Mouse (Mus musculus): ENCODE results near the gene Ccdc96.

GRCm38 (mm10) chr5:36461231-36461630 is 23.2 kb upstream of the Ccdc96 start:
- TF ChIP-seq GATA1 (IDR thresholded peaks at IDR 0.05; ENCODE audit: borderline replicate concordance, low read length) (no peak), FLI1 (IDR thresholded peaks at IDR 0.05; ENCODE audit: low read length) (no peak)

Data from megakaryocyte, embryonic 14.5 days (primary cell).